Mouse (Mus musculus): ENCODE measurements around the gene Lmbr1l. TPM values are rescaled to one million over a fixed set of nuclear protein-coding genes. Genes with fewer than 3 reads are reported as not detected.

The Lmbr1l gene
- total and polyA plus RNA-seq, 3 experiments: 23.4 to 30.4 (median 27.9) TPM

DNA sequence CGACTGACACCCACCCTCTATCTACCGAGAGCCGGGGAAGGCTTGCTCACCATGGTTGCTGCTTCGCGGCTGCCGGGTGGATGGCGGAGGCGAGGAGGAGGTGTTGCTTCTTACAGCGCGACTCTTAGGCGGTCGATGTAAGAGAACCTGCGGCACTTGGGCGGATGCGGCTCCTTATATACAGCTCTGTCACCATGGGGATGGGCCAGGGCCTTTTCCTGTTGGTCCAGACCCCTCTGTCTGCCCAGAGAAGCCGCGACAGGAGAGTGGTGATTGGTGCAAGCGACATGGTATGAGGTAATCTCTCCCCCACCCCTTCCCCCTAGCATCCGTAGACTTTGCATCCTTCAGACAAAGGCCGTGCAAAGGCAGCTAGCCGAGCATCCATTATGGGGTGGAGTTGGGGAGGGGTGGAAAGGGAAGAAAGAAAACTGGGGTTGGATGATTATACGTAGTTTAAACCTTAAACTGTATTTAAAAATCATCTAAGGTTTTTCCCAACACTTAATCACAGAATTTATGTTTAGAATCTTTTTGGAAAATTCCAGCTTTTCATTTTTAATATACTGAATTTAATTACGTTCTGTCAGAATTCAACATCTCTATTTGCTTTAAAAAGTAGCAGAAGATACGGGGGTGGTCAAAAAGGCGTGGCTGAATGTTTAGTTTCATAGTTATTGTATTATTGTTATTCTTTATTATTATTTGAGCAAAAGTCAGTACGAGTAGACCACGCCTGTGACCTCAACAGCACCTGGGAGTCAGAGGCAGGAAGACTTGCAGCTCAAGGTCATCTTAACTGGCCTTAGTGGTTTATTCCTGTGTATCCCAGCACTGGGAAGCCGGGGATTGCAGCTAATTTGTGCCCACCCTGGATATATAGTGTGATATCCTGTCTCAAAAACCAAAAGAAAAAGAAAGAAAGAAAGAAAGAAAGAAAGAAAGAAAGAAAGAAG is 35.6 kb upstream of the Lmbr1l start, which contains the start of the genes Gm49450 and Tuba1a (continued):
- TF ChIP-seq RCOR1 (conservative IDR thresholded peaks at IDR 0.05; ENCODE audit: low read depth, low read length) (0 out of 2 replicates have a peak, but pooled peaks have one; percentile 18), PAX5 (IDR thresholded peaks at IDR 0.05; ENCODE audit: low read length) (no peak), MAZ (IDR thresholded peaks at IDR 0.05; ENCODE audit: low read depth, low read length) (peak; percentile 67), IRF4 (IDR thresholded peaks at IDR 0.05; ENCODE audit: low read depth, low read length) (peak; percentile 6; the same call in 1 of the 2 replicates), CTCF (conservative IDR thresholded peaks at IDR 0.05 in 1 of 2, IDR thresholded peaks at IDR 0.05 in 1 of 2; ENCODE audit: low read depth in 2 of 2, low read length in 2 of 2) (no peak), ETS1 (conservative IDR thresholded peaks at IDR 0.05; ENCODE audit: low read depth, low read length) (0 out of 2 replicates have a peak, but pooled peaks have one; percentile 23), TBP (conservative IDR thresholded peaks at IDR 0.05; ENCODE audit: low read depth, low read length) (peak; percentile 98), MAX (IDR thresholded peaks at IDR 0.05; ENCODE audit: low read length) (peak; percentile 79), KAT2A (IDR thresholded peaks at IDR 0.05; ENCODE audit: insufficient replicate concordance, low read length) (no peak), USF2 (conservative IDR thresholded peaks at IDR 0.05; ENCODE audit: low read depth, low read length) (no peak), CHD1 (IDR thresholded peaks at IDR 0.05; ENCODE audit: low read depth, low read length) (no peak; the same call in 1 of the 2 replicates), USF1 (IDR thresholded peaks at IDR 0.05; ENCODE audit: low read depth, low read length) (no peak)

DNA sequence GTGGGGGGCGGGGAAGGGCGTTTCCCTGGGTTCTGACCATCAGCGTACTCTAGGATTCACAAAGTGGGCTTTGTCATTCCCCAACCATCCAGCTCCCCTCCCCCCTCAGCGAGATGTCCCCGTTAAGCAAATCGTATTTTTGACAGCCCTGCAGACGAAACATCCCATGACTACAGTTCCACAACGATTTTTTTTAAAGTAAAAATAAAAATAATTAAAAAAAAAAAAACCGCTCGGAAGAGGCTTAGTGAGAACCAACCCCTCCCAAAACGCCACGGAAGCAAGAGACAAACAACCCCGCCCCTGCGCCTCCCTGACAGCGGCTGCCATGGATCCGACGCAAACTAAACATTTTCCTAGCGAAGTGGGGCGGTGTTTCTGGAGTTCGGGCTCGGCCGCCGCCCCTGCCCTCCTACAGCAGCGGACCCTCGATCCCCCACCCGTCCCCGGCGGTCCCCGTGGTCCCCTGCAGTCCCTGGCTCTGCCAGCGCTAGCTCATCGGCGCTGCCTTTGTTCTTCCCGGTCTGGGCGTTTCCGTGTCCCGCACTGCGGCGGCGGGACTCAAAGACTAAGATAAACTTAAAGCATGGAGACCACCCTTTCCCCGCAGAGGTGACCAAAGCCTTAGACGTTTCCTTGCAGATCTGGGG is 34.8 kb upstream of the Lmbr1l start:
- peak overlapping the region; percentile 49 to 88 (median 75) for H3K4me3 ChIP-seq (replicated peaks in 1 of 3; ENCODE audit: low read depth in 2 of 3, low read length in 2 of 3, poor library complexity in 1 of 3)
- peaks cover 5 to 36% of the 10 kb centered on the region in 2 experiments for H3K4me1 ChIP-seq (ENCODE audit: control insufficient read depth in 1 of 2, insufficient read depth in 2 of 2)
- peak overlapping the region; percentile 87 for H3K27ac ChIP-seq (ENCODE audit: insufficient read depth, low read depth)
- H3K9ac ChIP-seq (ENCODE audit: insufficient read depth, low read depth): peak overlapping the region; percentile 65
- no peaks in the 10 kb centered on the region for H3K27me3 ChIP-seq (replicated peaks)
- H3K4me2 ChIP-seq (ENCODE audit: insufficient read depth, low read depth, poor library complexity, severe bottlenecking): peak overlapping the region; percentile 68
- no peaks in the 10 kb centered on the region for H3K9me3 ChIP-seq (replicated peaks; ENCODE audit: low read length)
- dilution Hi-C loops (cut with MboI; ENCODE audit: extremely low pct_ligation_motif_present, extremely low pct_unique_long_range_greater_than_20kb, low sequenced_read_pairs) (no loop called here), in situ Hi-C loops (cut with MboI; ENCODE audit: low pct_ligation_motif_present, low pct_unique_long_range_greater_than_20kb, low sequenced_read_pairs) (no loop called here)
- peaks cover 6% of the 10 kb centered on the region; the same call in 1 of the 2 replicates for H3K79me2 ChIP-seq (replicated peaks; ENCODE audit: control insufficient read depth, extremely low read depth, insufficient read depth, poor library complexity, severe bottlenecking)
- no peak for DNase-seq (ENCODE audit: extremely low read depth)
- H3K36me3 ChIP-seq (replicated peaks in 1 of 2; ENCODE audit: control insufficient read depth in 1 of 2, insufficient read depth in 1 of 2, low read length in 1 of 2): peaks cover 8 to 18% of the 10 kb centered on the region in 2 experiments
- TF ChIP-seq JUN (IDR thresholded peaks at IDR 0.05; ENCODE audit: insufficient read depth, low read depth, low read length) (no peak), GABPA (IDR thresholded peaks at IDR 0.05; ENCODE audit: insufficient replicate concordance, low read depth, low read length) (no peak), TBP (conservative IDR thresholded peaks at IDR 0.05; ENCODE audit: low read depth, low read length) (0 out of 2 replicates have a peak, but pooled peaks have one; percentile 19), E2F4 (IDR thresholded peaks at IDR 0.05; ENCODE audit: insufficient replicate concordance, low read depth, low read length) (no peak), MAFK (IDR thresholded peaks at IDR 0.05; ENCODE audit: insufficient replicate concordance, low read length) (no peak), HCFC1 (IDR thresholded peaks at IDR 0.05; ENCODE audit: low read depth, low read length) (peak; percentile 3; the same call in 1 of the 2 replicates), POLR2AphosphoS2 (IDR thresholded peaks at IDR 0.05; ENCODE audit: low read depth, low read length) (no peak), JUND (conservative IDR thresholded peaks at IDR 0.05; ENCODE audit: low read depth, low read length) (no peak), CTCF (conservative IDR thresholded peaks at IDR 0.05 in 1 of 2, IDR thresholded peaks at IDR 0.05 in 1 of 2; ENCODE audit: low read depth in 2 of 2, low read length in 2 of 2) (peak in 1 of 2 experiments; percentile 45; a peak in 2 of 4 replicates), CHD1 (IDR thresholded peaks at IDR 0.05; ENCODE audit: low read depth, low read length) (no peak; the same call in none of the 2 replicates), RCOR1 (conservative IDR thresholded peaks at IDR 0.05; ENCODE audit: low read depth, low read length) (no peak), ZMIZ1 (IDR thresholded peaks at IDR 0.05; ENCODE audit: low read depth, low read length) (no peak), KAT2A (IDR thresholded peaks at IDR 0.05; ENCODE audit: insufficient replicate concordance, low read length) (0 out of 2 replicates have a peak, but pooled peaks have one; percentile 30), ZNF384 (IDR thresholded peaks at IDR 0.05; ENCODE audit: low read depth, low read length) (peak; percentile 86), ZC3H11A (IDR thresholded peaks at IDR 0.05; ENCODE audit: low read depth, low read length) (no peak), CHD2 (IDR thresholded peaks at IDR 0.05; ENCODE audit: low read length) (peak; percentile 60), ELF1 (IDR thresholded peaks at IDR 0.05; ENCODE audit: low read depth, low read length) (peak; percentile 72), NRF1 (IDR thresholded peaks at IDR 0.05; ENCODE audit: low read depth, low read length) (peak; percentile 50; the same call in 1 of the 2 replicates), SMC3 (IDR thresholded peaks at IDR 0.05; ENCODE audit: low read depth, low read length) (peak; percentile 13), EP300 (IDR thresholded peaks at IDR 0.05; ENCODE audit: low read length) (no peak), BHLHE40 (IDR thresholded peaks at IDR 0.05; ENCODE audit: low read depth, low read length) (no peak), MEF2A (IDR thresholded peaks at IDR 0.05; ENCODE audit: borderline replicate concordance, low read depth, low read length) (no peak), MXI1 (IDR thresholded peaks at IDR 0.05; ENCODE audit: low read depth, low read length) (peak; percentile 75; the same call in 1 of the 2 replicates), PAX5 (IDR thresholded peaks at IDR 0.05; ENCODE audit: low read length) (no peak), RAD21 (IDR thresholded peaks at IDR 0.05; ENCODE audit: low read depth, low read length) (no peak; the same call in 1 of the 2 replicates)

Data from CH12.LX (cell line).